Mouse (Mus musculus) adrenal gland, postnatal 10 days (tissue): ENCODE data around the gene Ntng1. TPM values are rescaled to one million over a fixed set of nuclear protein-coding genes. Genes with fewer than 3 reads are reported as not detected.
A peak's percentile ranks its signal among the peaks of the same experiment; 100 is the strongest.

ENCODE experiments used
- DNase-seq: peaks from one replicate; pipeline ENCODE4 v3.0.0; 2021; ENCODE audit warnings: mixed read lengths
- long read RNA-seq, 2 experiments: library from polyadenylated mRNA; stranded (forward); transcript quantifications; one replicate each; pipeline ENCODE4 v2.0.0; 2021
- total RNA-seq, 2 experiments: library from RNA; stranded (reverse); gene quantifications; 2 replicates each; pipeline ENCODE4 v1.2.3; 2021

Ntng1 gene
- 1 to 10 TPM; 1.2 to 2.4 TPM for total RNA-seq
- long read RNA-seq, experiment 1, partial matches to known transcripts, result 0 of 2 reads
- long read RNA-seq, experiment 1, other reads (novel, unspliced or antisense), result 1 of 2 reads
- long read RNA-seq, experiment 2, result 0 reads

- DNase-seq, result peak; percentile 13
Measured at GRCm38 (mm10) chr3:110143206-110144061, at the start of gene Ntng1. TSS of gene Ntng1 (minus strand) at chr3:110144011.

GRCm38 (mm10) chr3:110187401-110187948, 43.7 kb upstream of the Ntng1 start:
- no peak for DNase-seq

- no peak for DNase-seq
Measured at GRCm38 (mm10) chr3:110149089-110149488, 5.3 kb upstream of the Ntng1 start.

- DNase-seq, result no peak
Measured at GRCm38 (mm10) chr3:110144301-110145055, 667 bp upstream of the Ntng1 start.

GRCm38 (mm10) chr3:110142314-110143205, 1.3 kb downstream of the Ntng1 start:
- DNase-seq, result peak; percentile 15

- DNase-seq, result peak; percentile 63
Measured at GRCm38 (mm10) chr3:110141351-110142302, 2.2 kb downstream of the Ntng1 start.

- no peak for DNase-seq
Measured at GRCm38 (mm10) chr3:110136115-110136514, 7.7 kb downstream of the Ntng1 start.

- DNase-seq, result no peak
Measured at GRCm38 (mm10) chr3:110133150-110133549, 10.7 kb downstream of the Ntng1 start.

- no peak for DNase-seq
Measured at GRCm38 (mm10) chr3:110132289-110132688, 11.5 kb downstream of the Ntng1 start.

GRCm38 (mm10) chr3:110131043-110131891, 12.5 kb downstream of the Ntng1 start:
- DNase-seq, result no peak

- DNase-seq, result no peak
Measured at GRCm38 (mm10) chr3:110129607-110130006, 14.2 kb downstream of the Ntng1 start.

- DNase-seq, result no peak
Measured at GRCm38 (mm10) chr3:110105982-110106381, 37.8 kb downstream of the Ntng1 start.

GRCm38 (mm10) chr3:110094407-110094806, 49.4 kb downstream of the Ntng1 start:
- DNase-seq, result no peak

GRCm38 (mm10) chr3:110094003-110094402, 49.8 kb downstream of the Ntng1 start:
- DNase-seq, result no peak

GRCm38 (mm10) chr3:110092521-110092920, 51.3 kb downstream of the Ntng1 start:
- DNase-seq, result no peak

- DNase-seq, result no peak
Measured at GRCm38 (mm10) chr3:110087189-110087588, 56.6 kb downstream of the Ntng1 start.

GRCm38 (mm10) chr3:110085336-110085735, 58.5 kb downstream of the Ntng1 start:
- no peak for DNase-seq

- no peak for DNase-seq
Measured at GRCm38 (mm10) chr3:110064709-110065256, 79.0 kb downstream of the Ntng1 start.

- DNase-seq, result no peak
Measured at GRCm38 (mm10) chr3:110055915-110056314, 87.9 kb downstream of the Ntng1 start.
